Mouse (Mus musculus) testis, adult 2 months (tissue): ENCODE results near the gene Nkiras1. TPM values are rescaled to one million over a fixed set of nuclear protein-coding genes. Genes with fewer than 3 reads are reported as not detected.

Source experiments
- H3K27ac ChIP-seq: fragments of 200-500 bp; 2 replicates; pipeline ENCODE4 v1.5.1; 2012; ENCODE audit warnings: low read depth, low read length; ENCODE audit not compliant: control insufficient read depth, insufficient read depth
- H3K27me3 ChIP-seq: fragments of 200-500 bp; 2 replicates; pipeline ENCODE4 v1.6.1; 2012; ENCODE audit warnings: mild to moderate bottlenecking, low read length, moderate library complexity; ENCODE audit not compliant: control insufficient read depth, insufficient read depth
- H3K36me3 ChIP-seq: fragments of 200-500 bp; 2 replicates; pipeline ENCODE4 v1.6.1; 2012; ENCODE audit warnings: mild to moderate bottlenecking, low read length; ENCODE audit not compliant: control insufficient read depth, insufficient read depth
- H3K4me1 ChIP-seq: fragments of 200-500 bp; 2 replicates; pipeline ENCODE4 v1.6.1; 2012; ENCODE audit warnings: low read length; ENCODE audit not compliant: control insufficient read depth, insufficient read depth
- H3K4me3 ChIP-seq: fragments of 200-500 bp; 2 replicates; pipeline ENCODE4 v1.5.1; 2012; ENCODE audit warnings: low read depth, mild to moderate bottlenecking, low read length, moderate library complexity, mixed read lengths; ENCODE audit not compliant: control insufficient read depth
- CTCF ChIP-seq: fragments of 200-500 bp; IDR thresholded peaks from 2 replicates; pipeline ENCODE4 v1.5.1; 2012; ENCODE audit warnings: low read depth, mild to moderate bottlenecking, inconsistent platforms, low read length, moderate library complexity; ENCODE audit not compliant: control insufficient read depth, insufficient read depth, insufficient replicate concordance
- POLR2A ChIP-seq: fragments of 200-500 bp; IDR thresholded peaks from 2 replicates; pipeline ENCODE4 v1.6.1; 2012; ENCODE audit warnings: low read depth, mild to moderate bottlenecking, inconsistent platforms, low read length, moderate library complexity; ENCODE audit not compliant: control insufficient read depth
- polyA plus RNA-seq: library from polyadenylated mRNA; depleted of rRNA; stranded (reverse); fragments of >200 nt; gene quantifications from 2 replicates; pipeline ENCODE4 v1.2.3, GENCODE M21; 2012

The Nkiras1 gene
- polyA plus RNA-seq, 1 experiment: 4.7 TPM

DNA sequence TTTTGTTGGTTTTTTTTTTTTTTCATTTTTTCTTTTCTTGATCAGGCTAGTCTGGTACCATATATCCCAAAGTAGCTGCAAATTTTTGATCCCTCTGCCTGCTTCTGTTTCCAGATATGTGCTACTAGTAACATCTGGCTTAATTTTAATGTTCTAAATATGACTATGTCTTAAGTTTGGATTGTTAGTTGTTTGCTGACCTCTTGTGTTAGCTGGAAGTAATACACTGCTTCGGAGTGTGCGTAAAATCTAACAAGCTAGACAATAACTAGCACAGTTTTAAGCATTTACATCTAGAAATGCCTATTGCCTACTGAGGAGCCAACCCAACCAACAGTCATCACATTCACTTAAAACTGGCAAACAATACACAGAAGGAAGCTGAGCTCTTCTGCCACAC, 13.6 kb downstream of the Nkiras1 start:
- Histone ChIP-seq H3K36me3 (no peaks in the 10 kb centered on the region; the same call in 1 of the 2 replicates), H3K27ac (no peak overlapping the region), H3K4me3 (no peak overlapping the region), H3K4me1 (no peaks in the 10 kb centered on the region), H3K27me3 (no peaks in the 10 kb centered on the region)
- no peak for TF ChIP-seq CTCF
- no peak for TF ChIP-seq POLR2A

DNA sequence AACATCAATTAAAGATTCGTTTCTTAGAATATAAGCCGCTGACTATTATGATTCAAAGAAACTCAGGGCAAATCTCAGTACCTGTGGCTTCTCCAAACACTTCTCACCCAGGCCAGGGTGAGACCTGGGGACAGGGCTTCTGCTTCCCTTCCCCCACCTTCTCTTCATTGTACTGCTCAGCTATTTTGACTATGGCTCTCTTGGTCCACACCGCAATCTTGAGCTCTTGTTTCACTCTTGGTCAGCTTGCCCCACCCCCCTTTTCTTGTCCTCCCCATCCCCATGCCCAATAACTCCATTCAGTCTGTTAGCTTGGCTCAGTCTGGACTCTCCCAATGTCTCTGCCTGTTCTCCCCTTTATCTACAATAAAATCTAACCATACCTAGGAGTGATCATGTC, 14.5 kb downstream of the Nkiras1 start:
- Histone ChIP-seq H3K4me3 (no peak overlapping the region), H3K27ac (no peak overlapping the region), H3K27me3 (no peaks in the 10 kb centered on the region), H3K36me3 (no peaks in the 10 kb centered on the region), H3K4me1 (no peaks in the 10 kb centered on the region)
- TF ChIP-seq POLR2A (no peak), CTCF (no peak)

DNA sequence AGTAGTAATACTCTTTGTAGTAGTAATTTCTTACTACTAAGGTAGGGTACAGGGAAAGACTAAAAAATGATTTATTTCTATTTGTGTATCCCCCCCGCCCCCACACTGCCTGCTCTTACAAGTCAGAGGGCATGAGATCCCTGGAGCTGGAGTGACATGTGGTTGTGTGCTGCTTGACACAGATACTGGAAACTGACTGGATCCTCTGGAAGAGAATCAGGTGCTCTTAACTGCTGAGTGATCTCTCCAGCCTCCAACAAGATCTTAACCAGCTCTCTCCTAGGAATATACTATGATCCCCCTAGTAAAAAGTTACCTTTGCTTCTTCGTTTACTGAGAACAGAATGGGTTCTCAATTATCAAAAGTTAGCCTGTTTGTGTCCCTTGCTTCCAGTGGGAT, 15.5 kb downstream of the Nkiras1 start:
- Histone ChIP-seq H3K27me3 (no peaks in the 10 kb centered on the region), H3K4me3 (no peak overlapping the region), H3K27ac (no peak overlapping the region), H3K4me1 (no peaks in the 10 kb centered on the region), H3K36me3 (no peaks in the 10 kb centered on the region)
- TF ChIP-seq CTCF: no peak
- no peak for TF ChIP-seq POLR2A

- no peak overlapping the region for H3K27ac ChIP-seq
- no peaks in the 10 kb centered on the region for H3K4me1 ChIP-seq
- TF ChIP-seq POLR2A: no peak
- H3K36me3 ChIP-seq: no peaks in the 10 kb centered on the region
- H3K27me3 ChIP-seq: no peaks in the 10 kb centered on the region
- H3K4me3 ChIP-seq: no peak overlapping the region
These were observed 16.5 kb downstream of the Nkiras1 start for GRCm38 (mm10) chr14:18287391-18287790.

DNA sequence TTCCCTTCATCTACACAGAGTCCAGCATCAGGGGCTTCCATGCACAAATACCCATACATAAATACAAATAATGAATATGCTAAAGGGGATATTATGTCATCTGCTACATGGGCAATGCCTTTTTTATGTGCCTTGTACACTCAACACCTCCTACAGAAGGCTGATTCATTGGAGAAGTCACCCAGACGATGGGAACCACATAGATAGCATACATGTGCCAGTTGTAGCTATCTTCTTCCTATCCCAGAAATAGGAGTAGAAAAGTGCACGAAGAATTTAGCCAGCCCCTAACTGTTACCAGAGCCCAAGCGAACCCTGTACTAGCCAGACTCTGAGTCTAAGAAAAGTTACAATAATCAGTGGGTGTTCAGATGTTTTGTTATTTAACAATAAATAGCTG, 21.2 kb downstream of the Nkiras1 start:
- Histone ChIP-seq H3K27me3 (no peaks in the 10 kb centered on the region), H3K36me3 (no peaks in the 10 kb centered on the region)

GRCm38 (mm10) chr14:18292578-18292977, 21.6 kb downstream of the Nkiras1 start:
- no peaks in the 10 kb centered on the region for H3K36me3 ChIP-seq
- TF ChIP-seq CTCF (no peak), POLR2A (no peak)
- H3K4me1 ChIP-seq: no peaks in the 10 kb centered on the region
- H3K27ac ChIP-seq: no peak overlapping the region
- no peaks in the 10 kb centered on the region for H3K27me3 ChIP-seq
- H3K4me3 ChIP-seq: no peak overlapping the region

More for the DNA sequence above, 21.2 kb downstream of the Nkiras1 start:
- Histone ChIP-seq H3K27ac (no peak overlapping the region), H3K4me3 (no peak overlapping the region), H3K4me1 (no peaks in the 10 kb centered on the region)
- TF ChIP-seq POLR2A (no peak), CTCF (no peak)

DNA sequence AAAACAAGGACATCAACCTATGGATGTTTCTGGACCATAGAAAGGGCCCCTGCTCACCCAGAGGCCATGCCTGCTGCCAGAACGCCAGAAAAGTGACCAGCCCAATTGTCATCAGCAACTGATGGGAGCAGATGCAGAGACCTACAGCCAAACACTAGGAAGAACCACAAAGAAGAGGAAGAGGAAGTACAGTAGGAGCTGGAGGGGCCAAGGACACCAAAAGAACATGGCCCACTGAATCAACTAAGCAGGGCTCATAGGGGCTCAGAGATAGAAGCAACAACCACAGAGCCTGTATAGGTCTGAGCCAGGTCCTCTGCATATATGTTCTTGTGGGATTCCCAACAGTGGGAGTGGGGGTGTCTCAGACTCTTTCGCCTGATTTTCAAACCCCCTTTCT, 26.5 kb downstream of the Nkiras1 start:
- TF ChIP-seq CTCF (no peak), POLR2A (no peak)
- Histone ChIP-seq H3K4me1 (no peaks in the 10 kb centered on the region), H3K4me3 (no peak overlapping the region), H3K27ac (no peak overlapping the region), H3K27me3 (no peaks in the 10 kb centered on the region), H3K36me3 (no peaks in the 10 kb centered on the region)

DNA sequence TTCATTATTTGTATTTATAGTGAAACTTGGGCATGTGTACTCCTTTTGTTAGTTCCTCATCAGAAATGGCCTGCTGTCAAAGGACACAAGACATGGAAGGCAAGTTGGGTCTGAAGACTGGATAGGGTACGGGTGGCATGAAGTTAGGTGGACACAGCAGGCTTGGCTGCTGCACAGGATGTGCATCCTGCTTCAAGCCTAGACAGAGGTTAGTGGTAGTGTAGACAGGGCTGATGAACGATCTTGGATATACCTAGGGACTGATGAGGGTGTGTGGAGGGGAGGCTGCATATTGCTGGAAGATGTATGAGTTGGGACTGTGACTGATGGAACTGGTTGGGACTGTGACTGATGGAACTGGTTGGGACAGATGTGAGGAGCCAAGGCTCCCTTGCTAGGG, 27.9 kb downstream of the Nkiras1 start:
- H3K4me1 ChIP-seq: no peaks in the 10 kb centered on the region
- TF ChIP-seq POLR2A: no peak
- TF ChIP-seq CTCF: no peak
- no peaks in the 10 kb centered on the region for H3K27me3 ChIP-seq
- no peaks in the 10 kb centered on the region for H3K36me3 ChIP-seq
- peak overlapping the region; percentile 31; the same call in 1 of the 2 replicates for H3K4me3 ChIP-seq
- H3K27ac ChIP-seq: no peak overlapping the region
